Mouse (Mus musculus) MEL (cell line): ENCODE data around the gene Atp8a1. TPM values are rescaled to one million over a fixed set of nuclear protein-coding genes. Genes with fewer than 3 reads are reported as not detected.

ENCODE experiments used
- DNase-seq: peaks from one replicate; pipeline ENCODE4 v3.0.0; 2011; ENCODE audit warnings: low read depth, low spot score
- H3K27ac ChIP-seq: 2 replicates; pipeline ENCODE4 v1.5.1; 2012; ENCODE audit warnings: low read depth, mild to moderate bottlenecking, control low read depth, low read length, moderate library complexity; ENCODE audit not compliant: control insufficient read depth
- H3K27me3 ChIP-seq, 2 experiments: fragments of 150-350 bp in 1 of 2; sonication (generic) in 1 of 2; 2 replicates each; pipeline ENCODE4 v1.6.1; 2012; ENCODE audit warnings: low read length in 2 of 2, mild to moderate bottlenecking in 2 of 2, improper control_type of control experiment in 1 of 2, moderate library complexity in 1 of 2; ENCODE audit not compliant: insufficient read depth in 2 of 2, control insufficient read depth in 1 of 2
- H3K36me3 ChIP-seq, 2 experiments: 2 replicates each; pipeline ENCODE4 v1.6.1; 2012 to 2014; ENCODE audit warnings: low read length in 2 of 2, improper control_type of control experiment in 1 of 2, inconsistent platforms in 1 of 2, mild to moderate bottlenecking in 1 of 2; ENCODE audit not compliant: insufficient read depth in 2 of 2, control insufficient read depth in 1 of 2
- H3K4me1 ChIP-seq, 2 experiments: fragments of 150-350 bp in 1 of 2; sonication (generic) in 1 of 2; 2 replicates each; pipeline ENCODE4 v1.6.1; 2012; ENCODE audit warnings: low read length in 2 of 2, improper control_type of control experiment in 1 of 2, mild to moderate bottlenecking in 1 of 2; ENCODE audit not compliant: insufficient read depth in 2 of 2, control insufficient read depth in 1 of 2
- H3K4me3 ChIP-seq, 2 experiments: fragments of 150-350 bp in 1 of 2; sonication (generic) in 1 of 2; 2 replicates each; pipeline ENCODE4 v1.5.1; 2012; ENCODE audit warnings: low read depth in 2 of 2, low read length in 2 of 2, mild to moderate bottlenecking in 2 of 2, moderate library complexity in 2 of 2, control low read depth in 1 of 2, improper control_type of control experiment in 1 of 2; ENCODE audit not compliant: control insufficient read depth in 1 of 2, insufficient read depth in 1 of 2
- H3K79me2 ChIP-seq: 2 replicates; pipeline ENCODE4 v1.6.1; 2012; ENCODE audit warnings: mild to moderate bottlenecking, low read length, moderate library complexity; ENCODE audit not compliant: control insufficient read depth, poor library complexity, insufficient read depth
- H3K9ac ChIP-seq: 2 replicates; pipeline ENCODE4 v1.6.1; 2012; ENCODE audit warnings: low read depth, mild to moderate bottlenecking, control low read depth, low read length, moderate library complexity; ENCODE audit not compliant: control insufficient read depth, poor library complexity, severe bottlenecking
- H3K9me3 ChIP-seq: fragments of 150-350 bp; sonication (generic); replicated peaks from 2 replicates; pipeline ENCODE4 v1.6.1; 2012; ENCODE audit warnings: mild to moderate bottlenecking, low read length, improper control_type of control experiment, moderate library complexity; ENCODE audit not compliant: insufficient read depth
- CHD1 ChIP-seq: IDR thresholded peaks from 2 replicates; pipeline ENCODE4 v1.6.1; 2012; ENCODE audit warnings: low read depth, mild to moderate bottlenecking, inconsistent platforms, low read length, improper control_type of control experiment
- CTCF ChIP-seq, 3 experiments: IDR thresholded peaks in 2 of 3; conservative IDR thresholded peaks in 1 of 3; 2 replicates each; pipeline ENCODE4 v1.5.1; 2011 to 2012; ENCODE audit warnings: low read length in 3 of 3, low read depth in 2 of 3, mild to moderate bottlenecking in 2 of 3, improper control_type of control experiment in 1 of 3, inconsistent platforms in 1 of 3, mixed read lengths in 1 of 3, moderate library complexity in 1 of 3; ENCODE audit not compliant: control insufficient read depth in 1 of 3, insufficient read depth in 1 of 3, poor library complexity in 1 of 3, severe bottlenecking in 1 of 3
- GABPA ChIP-seq: IDR thresholded peaks from 2 replicates; pipeline ENCODE4 v1.6.1; 2012; ENCODE audit warnings: low read depth, mild to moderate bottlenecking, inconsistent platforms, low read length, improper control_type of control experiment, moderate library complexity
- JUND ChIP-seq: IDR thresholded peaks from 2 replicates; pipeline ENCODE4 v1.6.1; 2011; ENCODE audit warnings: low read depth, mild to moderate bottlenecking, improper control_type of control experiment, low read length
- MAX ChIP-seq: IDR thresholded peaks from 2 replicates; pipeline ENCODE4 v1.6.1; 2011; ENCODE audit warnings: low read length, improper control_type of control experiment
- MXI1 ChIP-seq: IDR thresholded peaks from 2 replicates; pipeline ENCODE4 v1.6.1; 2011; ENCODE audit warnings: mild to moderate bottlenecking, low read depth, low read length, improper control_type of control experiment
- POLR2AphosphoS5 ChIP-seq: IDR thresholded peaks from 2 replicates; pipeline ENCODE4 v1.6.1; 2012; ENCODE audit warnings: low read depth, borderline replicate concordance, mild to moderate bottlenecking, inconsistent platforms, low read length, moderate library complexity, mixed read lengths
- RAD21 ChIP-seq: IDR thresholded peaks from 2 replicates; pipeline ENCODE4 v1.6.1; 2011; ENCODE audit warnings: mild to moderate bottlenecking, low read depth, low read length, improper control_type of control experiment
- SMC3 ChIP-seq: IDR thresholded peaks from 2 replicates; pipeline ENCODE4 v1.6.1; 2011; ENCODE audit warnings: low read depth, low read length, improper control_type of control experiment
- TAL1 ChIP-seq: IDR thresholded peaks from 2 replicates; pipeline ENCODE4 v1.6.1; 2012; ENCODE audit warnings: mild to moderate bottlenecking, inconsistent platforms, low read length, moderate library complexity, mixed read lengths
- TBP ChIP-seq: IDR thresholded peaks from 2 replicates; pipeline ENCODE4 v1.8.0; 2011; ENCODE audit warnings: low read depth, low read length, improper control_type of control experiment
- TCF12 ChIP-seq: IDR thresholded peaks from 2 replicates; pipeline ENCODE4 v1.6.1; 2014; ENCODE audit warnings: low read depth, mild to moderate bottlenecking, inconsistent platforms, low read length, improper control_type of control experiment, moderate library complexity
- ZKSCAN1 ChIP-seq: IDR thresholded peaks from 2 replicates; pipeline ENCODE4 v1.6.1; 2012; ENCODE audit warnings: low read depth, mild to moderate bottlenecking, inconsistent platforms, low read length, improper control_type of control experiment, moderate library complexity
- ZNF384 ChIP-seq: IDR thresholded peaks from 2 replicates; pipeline ENCODE4 v1.6.1; 2012; ENCODE audit warnings: low read depth, mild to moderate bottlenecking, inconsistent platforms, low read length, improper control_type of control experiment
- polyA plus RNA-seq, 2 experiments: library from polyadenylated mRNA; stranded (reverse) in 1 of 2; unstranded in 1 of 2; fragments of >175 nt in 1 of 2; fragments of >200 nt in 1 of 2; gene quantifications; 2 replicates each; pipeline versions ENCODE4 v1.2.1 to v1.2.4; 2012; ENCODE audit warnings: low replicate concordance in 2 of 2, low read depth in 1 of 2; ENCODE audit not compliant: insufficient read length in 2 of 2, insufficient read depth in 1 of 2, missing spikeins in 1 of 2
- total RNA-seq: library from RNA; depleted of rRNA; stranded (reverse); fragments of 300-350 nt; gene quantifications from 2 replicates; pipeline ENCODE4 v1.2.3, GENCODE M21; 2012

Gene Atp8a1
- total and polyA plus RNA-seq, 3 experiments, result 18.2 to 22.1 TPM; not detected in 1

DNA sequence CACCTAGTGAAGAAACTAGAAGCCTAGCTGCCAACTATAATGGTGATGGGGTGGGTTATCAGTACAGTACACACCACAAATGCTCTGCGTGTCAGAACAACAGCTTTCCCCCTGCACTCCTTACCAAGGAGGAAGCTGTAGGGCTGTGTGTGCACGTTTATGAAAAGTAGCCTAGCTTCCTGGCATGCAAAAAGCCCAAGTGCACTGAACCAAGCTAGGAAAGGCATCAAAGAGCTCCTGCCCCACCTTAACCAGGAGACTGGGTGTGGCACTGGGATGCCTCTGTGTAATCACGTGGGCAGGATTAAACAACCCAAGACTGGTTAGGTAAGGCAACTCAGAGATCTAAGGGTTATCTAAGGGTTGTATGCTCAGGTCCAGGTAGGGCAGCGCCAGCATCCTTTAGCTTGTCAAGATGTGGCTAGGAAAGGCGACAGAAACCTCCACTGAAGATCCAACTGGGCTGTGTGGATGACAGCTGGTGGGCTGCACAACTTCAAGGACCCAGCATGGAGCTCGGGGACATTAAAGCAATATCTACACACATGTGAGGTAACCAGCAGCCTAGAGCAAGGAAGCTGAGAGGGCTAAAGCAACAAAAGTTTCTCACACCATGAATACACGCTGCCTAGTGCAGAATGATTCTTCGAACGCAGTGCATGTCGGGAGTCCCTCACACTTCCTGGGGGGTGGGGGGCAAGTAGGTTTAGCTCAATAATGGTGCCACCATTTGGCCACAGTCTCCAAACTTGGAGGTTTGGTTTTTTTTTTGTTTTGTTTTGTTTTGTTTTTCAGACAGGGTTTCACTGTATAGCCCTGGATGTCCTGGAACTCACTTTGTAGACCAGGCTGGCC is 15.7 kb downstream of the Atp8a1 start (continued):
- TF ChIP-seq GABPA, result no peak
- no peak for TF ChIP-seq POLR2AphosphoS5
- no peak for TF ChIP-seq CTCF (IDR thresholded peaks at IDR 0.05 in 2 of 3, conservative IDR thresholded peaks at IDR 0.05 in 1 of 3; ENCODE audit: control insufficient read depth in 1 of 3, insufficient read depth in 1 of 3, low read depth in 2 of 3, low read length in 3 of 3, poor library complexity in 1 of 3, severe bottlenecking in 1 of 3)

DNA sequence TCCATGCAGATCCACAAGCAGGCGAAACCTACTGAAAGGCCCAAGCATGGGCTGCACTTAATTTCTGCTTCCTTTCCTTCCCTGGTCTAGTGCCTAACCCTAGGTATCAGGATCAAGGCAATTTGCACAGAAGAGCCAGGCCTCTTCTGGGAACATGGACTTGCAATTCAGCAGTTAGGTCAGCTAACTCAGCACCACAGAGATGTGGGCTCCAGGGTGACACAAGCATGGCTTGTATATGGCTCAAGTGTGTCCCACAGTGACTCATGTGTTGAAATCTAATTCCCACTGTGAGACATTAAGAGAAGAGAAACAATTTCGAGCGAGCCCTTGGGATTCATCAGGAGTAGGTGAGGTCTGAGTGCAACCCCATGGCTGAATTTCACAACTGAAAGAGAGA is 18.9 kb downstream of the Atp8a1 start:
- H3K79me2 ChIP-seq, result peaks cover 13% of the 10 kb centered on the region

DNA sequence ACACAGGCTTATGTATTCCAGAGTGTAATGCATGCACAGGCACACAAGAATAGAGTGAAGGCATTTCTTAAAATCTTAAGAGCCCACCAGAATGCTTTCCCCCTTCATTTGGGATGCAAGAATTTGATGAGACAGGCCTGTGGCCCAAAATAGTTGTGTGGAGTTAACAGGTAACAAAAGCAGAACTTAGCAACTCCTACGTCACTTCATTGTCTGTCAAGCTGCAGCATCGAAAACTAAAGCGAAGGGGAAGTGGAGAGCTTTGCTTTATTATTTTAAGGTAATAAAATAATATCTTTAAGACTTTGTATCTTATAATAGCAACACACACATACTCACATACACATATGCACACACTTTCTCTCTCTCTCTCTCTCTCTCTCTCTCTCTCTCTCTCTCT is 20.3 kb downstream of the Atp8a1 start:
- no peaks in the 10 kb centered on the region for H3K9me3 ChIP-seq
- H3K9ac ChIP-seq, result no peak overlapping the region
- no peaks in the 10 kb centered on the region for H3K27me3 ChIP-seq
- no peak overlapping the region for H3K4me3 ChIP-seq
- TF ChIP-seq SMC3 (no peak), MAX (no peak), TAL1 (no peak), MXI1 (no peak), ZKSCAN1 (no peak), CHD1 (no peak)
- no peak overlapping the region for H3K27ac ChIP-seq
- DNase-seq, result no peak
- peaks cover 14 to 20% of the 10 kb centered on the region in 2 experiments for H3K4me1 ChIP-seq
- H3K79me2 ChIP-seq, result peaks cover 10% of the 10 kb centered on the region
- H3K36me3 ChIP-seq, result peaks cover 0 to 24% of the 10 kb centered on the region in 2 experiments; a peak in 3 of 4 replicates

More for the DNA sequence above, 18.9 kb downstream of the Atp8a1 start:
- Histone ChIP-seq H3K4me3 (no peak overlapping the region), H3K27ac (no peak overlapping the region), H3K36me3 (peaks cover 0 to 18% of the 10 kb centered on the region in 2 experiments; a peak in 3 of 4 replicates), H3K27me3 (no peaks in the 10 kb centered on the region), H3K9ac (no peak overlapping the region), H3K4me1 (peaks cover 8 to 16% of the 10 kb centered on the region in 2 experiments), H3K9me3 (no peaks in the 10 kb centered on the region)
- no peak for DNase-seq
- no peak for TF ChIP-seq TCF12
- no peak for TF ChIP-seq ZNF384
- TF ChIP-seq JUND, result no peak
- no peak for TF ChIP-seq RAD21
- TF ChIP-seq TBP, result no peak
